Mouse (Mus musculus) adrenal gland, postnatal 4 days (tissue): Measurements from ENCODE around the gene Prox1. TPM values are rescaled to one million over a fixed set of nuclear protein-coding genes. Genes with fewer than 3 reads are reported as not detected.

Experiments
- DNase-seq, 2 experiments: peaks; one replicate each; pipeline ENCODE4 v3.0.0; 2021 to 2022; ENCODE audit warnings: low spot score in 2 of 2, mixed read lengths in 2 of 2
- total RNA-seq, 2 experiments: library from RNA; stranded (reverse); gene quantifications; 2 replicates each; pipeline ENCODE4 v1.2.3; 2021

The Prox1 gene
- total RNA-seq, 2 experiments from 2014 or later = 42.7 to 52.3 TPM

DNA sequence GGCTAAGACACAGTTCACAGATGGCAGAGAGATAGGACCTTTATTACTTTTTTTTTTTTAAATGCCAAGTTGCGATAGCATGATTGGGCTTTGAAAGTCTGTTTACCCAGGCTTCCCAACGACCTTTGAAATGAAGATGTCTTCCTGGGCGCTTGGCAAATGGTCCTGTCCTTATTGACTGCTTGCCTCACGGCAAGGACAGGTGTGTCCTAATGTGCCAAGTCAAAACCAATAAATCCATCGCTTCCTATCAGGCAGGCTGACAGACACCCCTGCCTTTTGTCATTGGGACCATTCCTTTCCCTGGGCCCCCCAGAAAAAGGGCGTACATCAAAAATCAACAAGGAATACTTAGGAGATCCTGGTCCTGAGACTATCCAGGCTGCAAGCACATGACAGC is 22.7 kb downstream of the Prox1 start:
- no peak for DNase-seq

DNA sequence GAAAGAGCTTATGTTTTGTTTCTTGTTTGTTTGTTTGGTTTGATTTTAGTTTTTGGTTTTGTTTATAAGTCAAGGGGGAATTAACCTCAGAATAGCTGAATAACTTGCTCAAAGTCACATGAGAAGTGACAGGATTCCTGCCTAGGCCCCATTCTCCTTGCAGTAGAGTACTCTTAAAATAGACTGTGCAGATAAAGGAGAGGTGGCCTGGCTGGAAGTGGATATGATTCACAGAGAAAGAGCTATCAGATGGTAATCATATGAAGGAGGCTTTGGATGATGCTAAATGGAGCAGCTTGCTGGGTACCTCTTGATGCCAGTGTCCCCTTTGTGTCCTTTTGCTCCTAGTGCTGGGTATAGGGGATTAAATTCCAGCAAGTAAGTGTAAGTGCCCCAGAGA is 26.1 kb downstream of the Prox1 start:
- no peak for DNase-seq

DNA sequence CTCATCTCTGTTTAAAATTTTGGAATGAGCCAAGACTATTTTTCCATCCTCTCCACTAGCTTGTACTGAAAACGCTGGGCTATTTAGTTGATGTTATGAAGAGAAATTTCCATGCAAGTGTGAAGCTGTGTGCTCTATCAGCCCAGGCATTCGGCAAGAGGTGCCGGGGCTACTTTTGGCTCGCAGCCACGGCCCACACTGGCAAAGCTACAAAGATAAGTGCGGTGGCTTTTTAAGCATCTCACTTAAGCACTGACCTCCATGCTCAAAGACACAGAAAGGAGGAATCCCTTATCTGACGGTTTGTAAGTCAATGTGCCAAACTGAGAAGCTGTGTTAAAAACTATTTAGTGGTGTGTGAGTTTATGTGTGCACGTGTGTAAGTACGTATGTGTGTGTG is 26.9 kb downstream of the Prox1 start:
- no peak for DNase-seq

DNA sequence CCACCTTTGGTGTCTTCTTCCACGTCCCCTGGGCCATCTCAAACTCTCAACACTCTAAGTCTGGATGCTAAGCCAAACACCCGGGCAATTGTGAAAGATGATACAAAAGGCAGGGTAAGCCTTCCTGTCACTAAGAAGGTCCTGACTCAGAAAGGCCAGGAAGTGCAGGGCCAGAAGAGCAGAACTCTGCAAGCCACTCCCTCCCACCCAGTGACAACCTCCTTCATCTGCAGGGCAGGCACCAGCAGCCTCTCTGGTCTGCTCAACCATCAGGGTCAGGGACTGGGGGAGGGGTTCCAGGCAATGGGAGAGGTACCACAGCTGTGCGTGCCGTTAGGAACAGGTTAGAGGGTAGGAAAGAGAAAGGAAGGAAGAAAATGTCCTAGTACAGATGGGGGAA is 27.9 kb downstream of the Prox1 start:
- DNase-seq = no peak

- DNase-seq = no peak
These were observed 30.0 kb downstream of the Prox1 start for GRCm38 (mm10) chr1:190140519-190140918.

GRCm38 (mm10) chr1:190139711-190140405 is 30.7 kb downstream of the Prox1 start:
- no peak for DNase-seq

- DNase-seq = no peak
These were observed 32.6 kb downstream of the Prox1 start for GRCm38 (mm10) chr1:190137943-190138342.

- DNase-seq = no peak
These were observed 37.6 kb downstream of the Prox1 start for GRCm38 (mm10) chr1:190132897-190133296.

GRCm38 (mm10) chr1:190130888-190131287 is 39.6 kb downstream of the Prox1 start:
- no peak for DNase-seq

GRCm38 (mm10) chr1:190129553-190129952 is 41.0 kb downstream of the Prox1 start:
- DNase-seq = no peak

GRCm38 (mm10) chr1:190128674-190129322 is 41.7 kb downstream of the Prox1 start:
- no peak for DNase-seq

DNA sequence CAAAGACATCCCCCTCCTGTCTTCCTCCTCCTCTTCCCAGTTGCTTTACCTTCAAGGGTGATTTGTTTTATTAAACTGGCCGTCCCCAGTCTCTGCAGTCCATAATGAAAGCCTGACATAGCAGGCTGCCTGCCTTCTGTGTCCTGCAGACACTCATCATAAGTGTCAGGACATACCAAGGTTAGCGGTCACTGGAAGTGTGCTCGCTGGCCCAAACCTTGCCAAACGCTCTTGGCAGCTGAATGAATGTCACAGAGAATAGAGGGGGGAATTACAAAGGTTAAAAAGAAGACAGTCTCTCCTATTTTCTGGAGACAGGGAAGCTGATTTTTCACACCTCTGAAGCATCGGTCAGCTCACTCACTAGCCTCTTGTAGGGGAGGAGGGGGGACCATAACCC is 42.6 kb downstream of the Prox1 start:
- DNase-seq = peak in 1 of 2 experiments; percentile 27

- no peak for DNase-seq
These were observed 43.2 kb downstream of the Prox1 start for GRCm38 (mm10) chr1:190127163-190127795.

DNA sequence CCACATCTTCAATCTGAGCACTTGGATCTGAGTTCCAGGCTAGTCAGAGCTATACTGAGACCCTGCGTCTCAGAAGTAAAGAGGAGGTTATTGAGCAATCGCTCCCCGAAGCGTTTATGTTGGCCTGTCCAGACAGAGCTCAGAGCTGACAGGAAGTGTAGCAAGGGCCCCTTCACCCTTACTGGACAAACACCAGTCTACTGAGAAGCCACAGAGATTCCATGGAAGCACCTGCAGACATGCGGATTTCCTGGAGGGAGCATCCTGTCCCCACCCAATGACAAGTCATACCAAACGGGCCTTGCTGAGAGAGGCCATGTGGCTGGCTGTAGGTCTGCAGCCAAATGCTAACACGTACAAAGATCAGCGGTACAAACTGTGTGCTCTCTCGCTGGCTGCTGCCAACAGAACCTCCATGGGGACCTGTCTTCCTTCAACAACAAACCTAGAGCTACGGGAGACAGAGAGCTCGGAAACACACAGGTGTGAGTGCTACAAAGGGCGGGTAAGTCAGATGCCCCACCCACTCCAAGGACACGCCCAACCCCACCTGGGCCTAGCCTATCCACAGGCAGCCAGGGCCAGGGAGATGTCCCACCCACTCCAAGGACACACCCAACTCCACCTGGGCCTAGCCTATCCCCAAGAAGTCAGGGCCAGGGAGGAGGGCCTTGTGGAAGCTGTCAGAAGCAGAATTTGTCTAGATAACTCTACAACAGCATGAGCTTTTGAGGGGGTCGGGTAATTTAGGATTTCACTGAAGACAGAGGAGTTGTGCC is 45.4 kb downstream of the Prox1 start:
- DNase-seq = no peak

GRCm38 (mm10) chr1:190123404-190123803 is 47.1 kb downstream of the Prox1 start:
- DNase-seq = no peak

DNA sequence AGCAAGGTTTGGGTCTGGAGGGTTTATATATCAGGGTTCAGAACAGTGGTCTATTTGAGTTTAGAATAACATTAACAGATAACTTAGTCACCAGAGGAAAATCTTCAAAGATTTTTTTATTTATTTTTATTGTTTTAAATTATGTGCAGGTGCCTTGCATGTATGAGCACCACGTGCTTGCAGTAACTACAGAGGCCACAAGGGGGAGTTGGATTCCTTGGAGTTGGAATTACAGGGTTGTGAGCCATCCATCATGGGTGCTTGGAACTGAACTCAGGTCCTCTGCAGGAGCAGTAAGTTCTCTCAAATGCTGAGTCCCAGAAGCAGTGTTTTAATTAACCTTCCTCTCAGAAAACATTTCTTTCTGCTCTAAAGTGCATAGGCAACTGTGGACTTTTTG is 54.5 kb downstream of the Prox1 start:
- no peak for DNase-seq

- DNase-seq = no peak
These were observed 58.8 kb downstream of the Prox1 start for GRCm38 (mm10) chr1:190111741-190112140.

DNA sequence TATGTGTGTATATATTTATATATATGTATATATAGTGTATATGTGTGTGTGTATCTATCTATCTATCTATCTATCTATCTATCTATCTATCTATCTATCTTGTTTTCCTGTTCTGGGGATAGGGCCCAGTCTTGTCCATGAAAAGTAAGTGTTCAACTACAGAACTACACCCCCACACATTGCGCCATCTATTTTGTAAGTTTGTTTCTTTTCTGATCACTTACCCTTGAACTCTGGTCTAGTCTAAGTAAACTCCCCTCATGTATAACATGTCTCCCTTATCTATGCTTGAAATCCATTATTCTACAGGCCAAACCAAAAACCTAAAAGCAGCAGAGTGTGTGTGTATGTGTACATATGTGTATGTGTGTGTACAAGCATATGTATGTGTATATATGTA is 62.9 kb downstream of the Prox1 start:
- no peak for DNase-seq

DNA sequence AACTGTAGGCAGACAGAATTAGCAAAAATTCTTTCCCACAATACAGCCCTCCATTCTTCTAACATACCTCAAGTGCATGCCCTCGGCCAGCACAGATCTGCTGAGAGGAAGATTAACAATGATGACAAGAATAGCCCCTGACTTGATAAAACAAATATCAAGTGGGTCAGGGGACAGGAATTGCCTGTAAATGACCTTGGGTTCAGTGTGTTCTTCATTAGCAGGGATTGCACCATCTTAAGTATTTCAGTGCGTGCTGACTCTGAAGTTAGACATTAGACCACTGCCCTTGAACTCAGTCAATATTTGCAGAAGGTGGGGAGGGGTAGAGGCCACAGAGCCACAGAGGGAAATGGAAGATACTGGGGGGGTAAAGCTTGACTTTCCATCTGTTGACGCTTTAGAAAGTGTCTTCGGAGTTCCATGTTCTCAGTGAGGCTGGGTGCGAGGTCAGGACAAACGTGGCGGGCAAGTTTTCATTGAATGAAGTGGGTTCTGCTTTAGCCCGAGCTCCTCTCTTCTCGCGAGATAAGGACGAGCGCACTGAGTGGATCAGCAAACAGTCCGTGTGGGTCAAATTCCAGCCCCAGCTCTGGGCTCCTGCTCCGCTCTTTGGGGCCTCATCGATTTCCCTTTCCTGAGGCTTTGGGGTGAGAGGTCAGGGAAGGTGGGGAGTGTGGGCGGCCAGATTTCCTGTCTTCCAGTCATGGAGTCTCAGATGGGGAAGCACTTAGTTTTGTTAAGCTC is 63.7 kb downstream of the Prox1 start:
- DNase-seq = no peak

DNA sequence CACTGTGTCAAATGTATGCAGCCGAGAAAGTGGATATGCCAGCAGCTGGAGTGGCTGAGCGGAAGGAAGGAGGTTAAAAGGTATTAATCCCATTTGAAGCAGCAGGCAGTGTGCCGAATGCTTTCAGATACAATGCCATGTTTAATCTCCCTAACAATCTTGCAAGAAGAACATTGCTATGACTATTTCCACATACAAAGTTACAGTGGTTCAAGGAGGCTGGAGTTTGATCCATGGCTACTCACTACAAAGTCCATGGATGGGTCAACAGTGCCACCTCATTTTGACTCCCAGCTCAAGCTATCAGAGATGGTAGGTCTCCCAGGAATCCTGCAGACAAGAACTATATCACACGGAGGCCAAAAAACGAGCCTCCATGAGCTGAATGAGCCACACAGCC is 64.5 kb downstream of the Prox1 start:
- DNase-seq = no peak

- no peak for DNase-seq
These were observed 77.2 kb downstream of the Prox1 start for GRCm38 (mm10) chr1:190093326-190093725.
